ENCODE assay signal across 14 mouse cellular contexts in genomic region chr6:50352812-50353211, GRCm38 (mm10).
"Had no signal": no experiment of that assay in that cellular context is flagged by ENCODE, and none has a peak within 500 bp of the region (broad histone marks: within the 10 kb centered on the region; RNA-seq: fewer than 3 reads in every experiment).

No protein-coding gene starts in this region.

- H3K4me2 ChIP-seq: kidney, embryonic 15.5 days; limb, embryonic 12.5 days; liver, embryonic 13.5 days; midbrain, embryonic 11.5 days; midbrain, embryonic 15.5 days; neural tube, embryonic 13.5 days had no signal

- DNase-seq: kidney, adult 2 months; kidney, postnatal 14 days; liver; liver, embryonic 13.5 days; lung, adult 18-20 months; right cerebral cortex, adult 18-20 months; right cerebral cortex, postnatal 25 days had no signal

- H3K9ac ChIP-seq: kidney, embryonic 15.5 days; limb, embryonic 12.5 days; liver, embryonic 13.5 days; midbrain, embryonic 15.5 days; neural tube, embryonic 13.5 days had no signal

- H3K36me3 ChIP-seq: liver, embryonic 13.5 days; midbrain, embryonic 15.5 days; neural tube, embryonic 13.5 days had no signal

- ATAC-seq: midbrain, embryonic 15.5 days had no signal

- H3K9me3 ChIP-seq: kidney, embryonic 15.5 days; limb, embryonic 12.5 days; liver, embryonic 13.5 days; midbrain, embryonic 15.5 days; neural tube, embryonic 13.5 days had no signal

- H3K4me3 ChIP-seq: kidney, embryonic 15.5 days; left cerebral cortex, adult 2 months; limb, embryonic 12.5 days; liver, embryonic 13.5 days; midbrain, embryonic 15.5 days; neural tube, embryonic 13.5 days had no signal

- H3K27ac ChIP-seq: kidney, embryonic 15.5 days; left cerebral cortex, adult 2 months; limb, embryonic 12.5 days; liver, embryonic 13.5 days; midbrain, embryonic 15.5 days; neural tube, embryonic 13.5 days; stomach, postnatal 0 days had no signal

- H3K27me3 ChIP-seq: kidney, embryonic 15.5 days; liver, embryonic 13.5 days; midbrain, embryonic 15.5 days; neural tube, embryonic 13.5 days had no signal
